In the genomic region with DNA sequence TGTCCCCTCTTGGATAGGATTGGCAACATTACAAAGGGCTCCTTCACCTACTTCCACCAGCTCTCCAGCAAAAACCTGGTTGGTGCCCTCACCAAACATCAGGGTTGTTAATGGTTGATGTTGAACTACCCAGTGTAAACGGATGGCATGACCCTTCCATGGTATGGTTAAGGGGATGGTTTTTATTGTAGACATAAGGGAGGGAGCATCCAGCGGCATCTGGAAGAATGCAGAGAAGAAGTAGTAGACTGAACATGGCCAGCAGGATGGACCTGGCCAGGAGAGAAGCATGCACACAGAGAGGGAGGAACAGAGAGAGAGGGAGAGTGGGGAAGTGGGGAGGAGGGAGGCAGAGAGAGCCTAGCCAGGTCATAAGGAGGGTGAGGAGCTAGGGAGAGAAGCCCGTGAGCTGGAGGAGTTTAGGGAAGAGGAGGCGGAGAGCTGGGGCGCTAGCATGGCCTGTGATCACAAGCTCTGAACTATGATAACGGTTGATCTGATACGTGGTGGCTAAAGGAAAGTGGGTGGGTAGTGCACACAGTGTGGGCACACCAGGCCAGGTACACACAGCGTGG, we compare ENCODE assay signal across 23 mouse cellular contexts. TPM values are rescaled to one million over a fixed set of nuclear protein-coding genes. Genes with fewer than 3 reads are reported as not detected.
"Had no signal": no experiment of that assay in that cellular context is flagged by ENCODE, and none has a peak within 500 bp of the region (broad histone marks: within the 10 kb centered on the region; RNA-seq: fewer than 3 reads in every experiment).

No protein-coding gene starts in this region.

- H3K9me3 ChIP-seq: kidney, embryonic 15.5 days; limb, embryonic 13.5 days; liver, embryonic 13.5 days; midbrain, embryonic 12.5 days; neural tube, embryonic 12.5 days had no signal

- H3K36me3 ChIP-seq: kidney, embryonic 15.5 days; limb, embryonic 13.5 days; liver, embryonic 13.5 days; midbrain, embryonic 12.5 days; neural tube, embryonic 12.5 days had no signal

- H3K4me3 ChIP-seq: kidney, embryonic 15.5 days; limb, embryonic 13.5 days; liver, embryonic 13.5 days; midbrain, embryonic 12.5 days; myocyte; neural tube, embryonic 12.5 days had no signal

- H3K27me3 ChIP-seq: kidney, embryonic 15.5 days; limb, embryonic 13.5 days; liver, embryonic 13.5 days; neural tube, embryonic 12.5 days had no signal

- H3K27ac ChIP-seq: kidney, embryonic 15.5 days; limb, embryonic 13.5 days; liver, embryonic 13.5 days; midbrain, embryonic 12.5 days; neural tube, embryonic 12.5 days had no signal

- H3K9ac ChIP-seq: kidney, embryonic 15.5 days; limb, embryonic 13.5 days; liver, embryonic 13.5 days; midbrain, embryonic 12.5 days; neural tube, embryonic 12.5 days had no signal

- H3K4me1 ChIP-seq: liver, embryonic 13.5 days had no signal

- H3K4me2 ChIP-seq: kidney, embryonic 15.5 days; limb, embryonic 13.5 days; liver, embryonic 13.5 days; midbrain, embryonic 12.5 days; neural tube, embryonic 12.5 days had no signal

- DNase-seq: kidney, adult 2 months; kidney, postnatal 14 days; layer of hippocampus, adult 9-11 months; layer of hippocampus, postnatal 36 days; liver, embryonic 13.5 days; lung, adult 18-20 months; retina, postnatal 1 day; right cerebral cortex, postnatal 4 days; thymus, postnatal 36 days had no signal

RNA-seq across cellular contexts. Expression of gene Rpl36-ps4, which starts 45.3 kb away (rescaled TPM):
- total RNA-seq: layer of hippocampus, postnatal 36 days; left cerebral cortex, adult 8-10 months; left cerebral cortex, postnatal 25 days; megakaryocyte, adult 5-6 weeks had no signal
- polyA plus RNA-seq: intestine, embryonic 16.5 days; kidney, adult 2 months; kidney, embryonic 15.5 days; large intestine, adult 2 months; limb, embryonic 13.5 days; liver, embryonic 13.5 days; lung, embryonic 16.5 days; midbrain, embryonic 12.5 days; myocyte; neural tube, embryonic 12.5 days; spleen, adult 2 months; stomach, embryonic 16.5 days; thymus, postnatal 0 days had no signal
